Mouse (Mus musculus): ENCODE results near the gene Colgalt1.

GRCm38 (mm10) chr8:71630761-71631160 lies 20.0 kb downstream of the Colgalt1 start:
- no peak for TF ChIP-seq CTCF (IDR thresholded peaks at IDR 0.05; ENCODE audit: extremely low read depth, insufficient read length, insufficient replicate concordance, low read depth, low read length)
- no peak for TF ChIP-seq POLR2A (IDR thresholded peaks at IDR 0.05; ENCODE audit: low read depth, low read length)

Data from small intestine, adult 2 months (tissue).